Mouse (Mus musculus): ENCODE results near the gene Col18a1.

Col18a1 gene

DNA sequence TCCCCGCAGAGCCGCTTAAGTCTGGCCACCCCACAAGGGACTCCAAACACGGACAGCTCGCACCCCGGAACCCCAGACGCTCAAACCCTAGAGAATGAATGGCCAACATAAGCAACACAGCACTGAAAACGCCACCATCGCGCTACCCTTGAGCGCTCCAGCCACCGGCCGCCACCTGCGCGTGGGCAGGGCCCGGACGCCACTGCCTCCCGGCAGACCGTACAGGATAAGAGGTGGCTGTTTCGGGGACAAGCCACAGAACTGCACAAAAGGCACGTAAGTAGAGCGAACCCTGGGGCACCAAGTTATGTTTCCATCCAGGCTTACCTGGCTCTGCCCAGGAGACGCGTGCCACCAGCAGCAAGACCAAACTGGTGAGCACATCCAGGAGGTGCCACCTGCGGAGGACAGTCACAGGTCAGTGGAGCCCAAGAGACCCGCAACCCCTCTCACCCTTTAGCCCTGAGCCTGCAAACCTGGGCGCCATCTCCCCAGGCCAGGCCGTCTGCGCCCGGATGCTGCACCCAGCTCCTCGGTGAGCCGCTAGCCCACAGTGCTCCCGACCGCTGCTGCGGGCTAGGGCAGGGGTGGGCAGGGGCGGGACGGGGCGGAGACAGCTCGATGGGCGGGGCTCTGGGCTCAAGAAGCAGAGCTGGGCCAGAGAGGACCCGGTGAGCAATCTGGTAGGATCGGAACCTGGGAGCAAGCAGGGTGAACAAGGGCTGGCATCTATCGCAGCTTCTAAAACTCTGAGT lies at the start of gene Col18a1:
Col18a1 (minus strand) TSS at position 586 of the 755 bp plus-strand sequence.
- DNase-seq (ENCODE audit: low read depth, low spot score), result no peak

DNA sequence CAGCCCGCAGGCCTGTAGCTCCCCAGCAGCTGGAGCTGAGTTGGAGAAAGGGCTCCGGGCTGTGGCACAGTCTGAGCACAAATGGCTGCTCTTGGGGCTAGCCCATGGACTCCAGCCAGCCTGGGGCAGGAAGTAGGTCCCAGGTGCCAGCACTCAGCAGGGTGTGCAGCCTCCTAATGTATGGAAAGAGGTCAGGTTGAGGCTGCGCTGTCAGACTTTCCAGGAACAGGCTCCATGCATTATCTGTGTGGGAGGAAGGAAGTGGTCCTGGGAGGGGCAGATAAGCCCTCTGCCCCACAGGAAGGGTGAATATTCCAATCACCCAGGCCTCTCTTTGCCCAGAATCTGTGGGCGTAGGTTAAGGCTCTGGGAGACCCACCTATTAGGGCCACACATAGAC lies 49.3 kb upstream of the Col18a1 start:
- DNase-seq (ENCODE audit: low read depth, low spot score), result no peak

DNA sequence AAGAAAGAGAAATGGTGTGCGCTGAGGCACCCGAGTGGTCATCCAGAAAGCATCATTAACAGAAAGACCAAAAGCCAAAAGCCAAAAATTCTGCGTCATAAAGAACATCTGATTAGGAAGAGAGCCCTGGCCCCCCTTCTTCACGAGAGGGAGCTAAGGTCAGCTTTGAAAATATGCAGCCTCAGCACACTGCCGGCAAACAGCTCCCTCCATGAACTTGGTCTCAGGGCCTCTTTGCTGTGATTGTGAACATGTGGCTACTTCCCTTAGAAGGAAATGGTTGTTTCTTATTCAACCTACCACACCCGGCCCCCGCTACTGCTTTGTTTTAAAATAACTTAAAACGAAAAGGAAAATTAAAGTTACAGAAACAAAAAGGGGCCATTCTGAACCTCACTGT lies 48.2 kb upstream of the Col18a1 start:
- DNase-seq (ENCODE audit: low read depth, low spot score), result no peak

DNA sequence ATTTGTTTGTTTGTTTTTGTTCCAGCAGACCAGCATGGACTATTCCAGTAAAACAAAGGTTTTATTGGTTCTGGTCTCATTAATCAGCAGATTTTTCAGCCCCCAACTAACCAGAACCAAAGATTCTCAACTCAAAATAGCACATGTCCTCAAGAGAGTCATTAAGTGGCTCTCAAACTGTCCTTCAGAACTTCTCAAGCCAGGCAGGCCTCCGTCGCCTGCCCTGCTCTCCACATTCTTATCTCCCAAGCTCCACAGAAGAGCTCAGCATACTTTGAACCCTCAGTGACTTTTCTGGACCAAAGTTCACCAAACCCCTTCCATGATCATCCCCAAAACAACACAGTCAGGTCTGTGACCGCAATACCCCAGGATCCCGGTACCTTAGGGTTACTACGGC lies 47.1 kb upstream of the Col18a1 start:
- no peak for DNase-seq (ENCODE audit: low read depth, low spot score)

DNA sequence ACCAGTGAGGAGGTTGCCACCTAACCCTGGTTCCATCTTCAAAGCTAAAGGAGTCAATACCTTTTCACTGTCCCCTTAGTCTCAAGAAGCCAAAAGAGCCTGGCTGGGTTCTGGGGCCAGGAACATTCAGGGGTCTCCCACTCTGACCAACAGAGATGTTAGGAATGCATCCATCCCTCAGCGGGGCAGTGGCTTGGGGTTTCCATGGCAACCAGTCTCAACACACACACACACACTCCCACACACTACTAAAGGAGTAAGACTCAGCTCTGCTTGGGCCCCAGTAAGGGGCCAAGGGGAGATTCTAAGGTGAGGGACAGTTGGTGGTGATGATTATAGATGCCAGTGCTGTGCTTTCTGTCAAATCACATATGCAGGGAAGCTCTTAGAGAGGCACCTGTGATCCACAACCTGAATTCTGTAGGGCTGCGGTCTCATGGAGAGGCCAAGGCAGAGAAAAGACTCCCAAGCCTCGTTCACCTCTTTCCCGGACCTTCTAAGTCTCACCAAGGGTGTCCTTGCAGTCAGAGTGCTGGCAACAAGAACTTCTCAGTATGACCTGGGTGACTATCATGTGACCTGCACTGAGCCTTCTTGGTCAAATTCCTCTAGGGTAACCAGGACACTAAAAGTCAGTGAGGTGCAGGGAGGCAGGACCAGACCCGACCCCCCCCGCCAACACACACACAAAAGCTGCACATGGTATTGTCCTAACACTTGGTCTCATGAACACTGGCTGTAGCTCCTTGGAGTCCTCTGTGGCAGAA lies 46.2 kb upstream of the Col18a1 start:
- peak; percentile 47 for DNase-seq (ENCODE audit: low read depth, low spot score)

- peak; percentile 99 for DNase-seq (ENCODE audit: low read depth, low spot score)
Measured at GRCm38 (mm10) chr10:77211116-77211570, 44.8 kb upstream of the Col18a1 start.

DNA sequence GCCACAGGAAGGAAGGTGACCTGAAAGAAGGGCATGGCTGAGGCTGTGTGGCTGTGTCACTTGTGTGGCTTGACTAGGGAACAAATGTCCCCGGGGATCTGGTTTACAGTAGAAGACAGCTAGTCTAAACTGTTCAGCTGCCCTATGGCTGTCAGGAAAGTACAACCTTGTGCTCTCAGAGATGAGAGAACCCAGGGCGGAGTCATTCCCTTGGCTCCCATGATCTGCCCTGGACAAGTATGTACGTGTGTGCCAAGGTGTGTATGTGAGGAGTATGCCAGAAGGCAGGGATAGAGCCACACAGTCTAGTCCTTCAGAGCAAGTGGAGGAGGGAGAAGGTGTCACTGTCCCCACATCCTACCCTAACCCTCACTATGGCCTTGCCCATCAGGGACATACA lies 44.3 kb upstream of the Col18a1 start:
- no peak for DNase-seq (ENCODE audit: low read depth, low spot score)

DNA sequence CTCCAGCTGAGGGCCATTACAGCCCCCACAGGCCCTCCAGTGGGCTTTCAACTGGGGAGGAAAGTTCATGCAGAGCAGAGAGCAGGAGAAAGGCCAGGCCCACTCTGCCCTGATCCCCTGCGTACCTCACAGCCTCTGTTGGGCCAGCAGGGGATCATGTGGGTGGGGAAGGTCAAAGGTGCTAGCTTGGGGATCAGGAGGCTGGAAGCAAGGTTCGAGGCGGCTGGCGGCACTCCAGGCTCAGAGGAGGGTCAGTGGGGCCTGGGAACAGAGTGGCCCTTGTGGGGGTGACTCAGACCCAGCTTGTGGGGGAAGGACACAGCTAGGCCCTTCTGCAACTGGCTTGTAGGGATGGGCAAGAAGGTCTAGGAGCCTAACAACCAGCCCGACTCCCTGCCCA lies 42.9 kb upstream of the Col18a1 start:
- DNase-seq (ENCODE audit: low read depth, low spot score), result no peak

DNA sequence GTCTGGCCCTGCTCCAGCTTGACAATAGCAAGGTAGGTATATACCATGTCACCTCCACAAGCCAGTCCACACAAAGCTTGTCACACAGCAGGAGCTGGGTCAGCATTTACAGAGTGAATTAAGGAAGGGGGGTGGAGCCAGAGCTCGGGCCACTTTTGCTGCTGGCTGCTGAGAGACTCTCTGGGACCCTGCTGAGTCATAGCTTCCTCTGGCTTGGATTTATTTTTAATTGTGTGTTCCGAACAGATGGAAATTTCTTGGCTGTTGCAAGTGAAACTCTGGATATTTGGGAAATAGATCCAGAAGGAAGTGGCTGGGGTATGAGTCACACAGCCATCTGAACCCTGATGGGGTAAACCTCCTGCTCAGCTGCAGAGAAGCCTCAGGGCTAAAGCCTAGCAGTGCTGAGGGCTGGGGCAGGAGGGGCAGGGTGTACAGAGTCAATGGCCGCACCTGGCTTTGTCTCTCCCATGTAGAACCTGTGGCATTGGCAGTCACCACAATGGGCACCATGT lies 40.3 kb upstream of the Col18a1 start:
- peak; percentile 98 for DNase-seq (ENCODE audit: low read depth, low spot score)

DNA sequence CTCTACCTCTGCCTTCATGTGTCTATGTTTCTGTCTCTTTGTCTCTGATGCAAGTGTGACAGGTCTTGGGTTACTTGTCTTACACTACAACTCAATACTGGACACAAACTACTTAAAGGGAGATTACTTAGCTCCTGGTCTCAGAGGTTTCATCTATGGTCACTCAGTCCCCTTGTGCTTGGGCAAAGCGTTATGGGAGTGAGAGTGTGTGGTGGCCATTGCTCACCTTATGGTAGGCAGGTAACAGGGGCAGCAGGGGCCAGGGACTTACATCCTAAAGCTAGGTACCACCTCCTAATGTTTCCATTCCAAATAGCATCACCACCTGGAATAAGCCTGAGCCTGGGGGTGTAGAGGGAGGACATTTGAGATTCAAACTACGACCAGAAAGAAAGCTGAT lies 39.8 kb upstream of the Col18a1 start:
- DNase-seq (ENCODE audit: low read depth, low spot score), result no peak

GRCm38 (mm10) chr10:77203960-77204359 lies 37.6 kb upstream of the Col18a1 start:
- DNase-seq (ENCODE audit: low read depth, low spot score), result no peak

- DNase-seq (ENCODE audit: low read depth, low spot score), result peak; percentile 80
Measured at GRCm38 (mm10) chr10:77201919-77202318, 35.6 kb upstream of the Col18a1 start.

DNA sequence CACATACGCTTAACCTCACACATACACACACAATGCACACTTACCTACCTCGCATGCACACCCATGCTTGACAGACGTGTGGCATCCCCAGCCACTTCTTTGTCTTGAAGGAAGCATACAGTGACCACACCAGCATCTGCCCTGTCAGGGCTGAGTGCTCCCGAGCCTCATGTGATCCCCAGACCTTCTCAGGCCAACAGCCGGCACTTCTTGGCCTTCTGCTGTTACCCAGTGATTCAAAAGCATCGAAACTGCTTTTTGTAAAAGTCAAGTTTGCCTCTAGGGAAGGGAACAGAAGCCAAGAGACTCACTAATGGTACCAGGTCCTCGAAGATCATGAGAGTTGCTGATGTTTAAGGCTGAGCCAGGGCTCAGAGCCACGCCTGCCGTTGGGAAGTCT lies 33.9 kb upstream of the Col18a1 start:
- no peak for DNase-seq (ENCODE audit: low read depth, low spot score)

GRCm38 (mm10) chr10:77199229-77199628 lies 32.9 kb upstream of the Col18a1 start:
- no peak for DNase-seq (ENCODE audit: low read depth, low spot score)

- no peak for DNase-seq (ENCODE audit: low read depth, low spot score)
Measured at GRCm38 (mm10) chr10:77197469-77198209, 31.3 kb upstream of the Col18a1 start.

DNA sequence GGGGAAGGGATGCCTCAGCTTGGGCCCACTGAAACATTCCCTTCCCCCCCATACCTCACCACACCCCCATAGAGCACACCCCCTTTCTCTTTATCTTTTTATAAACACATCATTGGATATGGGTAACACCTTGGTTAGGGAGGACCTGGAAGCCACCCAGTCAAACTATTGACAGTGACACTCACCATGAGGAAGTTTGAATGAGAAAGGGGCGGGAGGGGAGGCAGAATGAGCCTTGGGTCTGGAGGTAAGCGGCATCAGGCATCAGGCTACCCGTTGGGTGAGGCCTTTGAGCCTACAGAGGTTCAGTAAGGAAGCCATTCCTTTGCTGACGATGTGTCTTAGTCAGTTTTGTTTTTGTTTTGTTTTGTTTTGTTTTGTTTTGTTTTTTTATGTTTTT lies 30.3 kb upstream of the Col18a1 start:
- no peak for DNase-seq (ENCODE audit: low read depth, low spot score)

- no peak for DNase-seq (ENCODE audit: low read depth, low spot score)
Measured at GRCm38 (mm10) chr10:77196115-77196514, 29.8 kb upstream of the Col18a1 start.

DNA sequence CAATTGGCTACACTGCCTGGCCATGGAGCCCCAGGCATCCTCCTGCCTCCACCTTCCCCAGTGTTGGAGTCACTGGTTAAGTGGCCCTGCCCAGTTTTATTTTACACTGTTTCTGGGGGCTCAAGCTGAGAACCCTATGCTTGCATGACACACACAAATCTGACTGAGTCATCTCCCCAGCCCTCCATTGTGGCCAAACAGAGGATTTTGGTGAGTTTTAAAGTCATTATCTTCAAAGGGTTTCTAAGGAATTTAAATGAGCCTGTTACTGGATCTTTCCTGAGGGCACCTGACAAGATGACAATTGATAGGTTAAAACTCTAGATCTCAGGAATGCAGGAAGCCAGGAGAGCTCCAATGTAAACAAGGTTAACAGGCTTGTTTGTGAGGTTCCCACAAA lies 27.1 kb upstream of the Col18a1 start:
- DNase-seq (ENCODE audit: low read depth, low spot score), result no peak

- DNase-seq (ENCODE audit: low read depth, low spot score), result no peak
Measured at GRCm38 (mm10) chr10:77192745-77193144, 26.4 kb upstream of the Col18a1 start.

DNA sequence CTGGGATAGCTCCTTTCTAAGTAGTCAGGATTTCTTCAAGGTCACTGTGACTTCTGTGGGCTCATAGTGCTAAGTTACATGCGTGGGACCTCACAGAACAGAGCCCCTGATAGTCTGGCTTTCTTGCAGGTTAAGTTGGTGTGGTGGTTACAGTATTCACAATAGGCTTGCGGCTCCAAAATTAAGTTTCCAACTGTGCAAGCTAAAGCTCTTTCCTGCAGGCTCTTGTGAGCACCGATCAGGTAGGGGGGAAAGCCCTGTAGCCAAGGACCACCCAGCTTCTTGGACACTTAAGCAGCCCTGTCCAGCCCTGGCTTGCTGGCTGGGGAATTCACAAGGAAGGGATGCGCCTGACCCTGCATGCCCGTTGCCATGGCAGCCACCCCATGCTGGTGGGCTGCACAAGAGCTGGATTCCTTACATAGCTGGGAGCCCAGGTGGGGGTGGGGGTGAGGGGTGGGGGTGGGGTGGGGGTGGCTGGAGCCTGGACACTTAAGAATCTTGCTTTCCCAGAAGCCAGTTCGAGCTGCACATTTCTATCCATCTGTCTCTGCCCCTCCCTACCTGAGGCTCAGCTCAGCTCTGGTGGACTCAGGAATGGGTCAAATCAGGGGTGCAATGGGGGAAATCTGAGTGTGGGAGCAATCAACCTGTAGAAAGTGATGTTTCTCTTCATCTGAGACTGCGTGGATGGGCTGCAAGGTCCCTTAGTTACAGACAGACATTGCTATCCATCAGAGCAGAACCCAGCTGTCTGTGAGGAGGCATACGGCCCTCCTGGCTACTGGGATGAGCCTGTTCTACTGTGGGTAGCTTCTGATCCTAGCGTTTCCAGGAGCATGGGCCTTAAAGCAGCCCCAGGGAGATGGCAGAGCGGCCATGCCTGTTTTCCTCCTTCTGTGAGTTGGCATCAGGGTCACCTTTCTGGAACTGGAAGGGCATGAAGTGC lies 24.9 kb upstream of the Col18a1 start:
- DNase-seq (ENCODE audit: low read depth, low spot score), result no peak

DNA sequence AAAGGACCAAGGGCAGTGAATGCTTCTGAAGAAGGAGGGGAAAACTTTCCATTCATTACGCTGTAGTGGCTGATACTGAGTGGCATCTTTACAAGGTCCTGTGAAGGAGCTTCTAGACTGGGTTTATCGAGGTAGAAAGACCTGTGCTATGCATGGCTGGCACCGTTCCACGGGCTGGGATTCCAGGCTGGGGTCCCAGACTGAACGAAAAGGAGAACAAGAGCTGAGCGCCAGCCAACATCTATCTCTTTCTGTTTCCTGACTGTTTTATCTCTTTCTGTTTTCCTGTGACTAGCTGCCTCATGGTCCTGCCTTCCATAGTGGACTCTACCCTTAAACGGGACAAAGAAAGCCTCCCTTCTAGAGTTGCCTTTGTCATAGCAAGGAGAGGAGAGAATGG lies 21.1 kb upstream of the Col18a1 start:
- no peak for DNase-seq (ENCODE audit: low read depth, low spot score)

Data from 3T3-L1 (cell line).